Mouse (Mus musculus): ENCODE results near the gene Car2. TPM values are rescaled to one million over a fixed set of nuclear protein-coding genes. Genes with fewer than 3 reads are reported as not detected.

Car2 gene
- polyA plus RNA-seq, 1 experiment from 2014 or later, result 393 TPM

GRCm38 (mm10) chr3:14897770-14898169 is 11.7 kb downstream of the Car2 start:
- Histone ChIP-seq H3K27me3 (no peaks in the 10 kb centered on the region), H3K4me3 (no peak overlapping the region), H3K27ac (no peak overlapping the region), H3K4me2 (no peak overlapping the region), H3K36me3 (peaks cover 57% of the 10 kb centered on the region), H3K4me1 (peaks cover 11% of the 10 kb centered on the region), H3K9ac (no peak overlapping the region), H3K9me3 (no peaks in the 10 kb centered on the region)
- WGBS, result 65% methylated on average over 6 of the region's 6 CpGs
- ATAC-seq (ENCODE audit: borderline replicate concordance, extremely low read depth, low FRiP score, low TSS enrichment), result no peak

GRCm38 (mm10) chr3:14903380-14903779 is 17.3 kb downstream of the Car2 start:
- H3K4me3 ChIP-seq, result no peak overlapping the region
- H3K27ac ChIP-seq, result no peak overlapping the region
- H3K9me3 ChIP-seq, result no peaks in the 10 kb centered on the region
- peak; percentile 28; the same call in 1 of the 2 replicates for ATAC-seq (ENCODE audit: borderline replicate concordance, extremely low read depth, low FRiP score, low TSS enrichment)
- no peak overlapping the region for H3K9ac ChIP-seq
- no peaks in the 10 kb centered on the region for H3K27me3 ChIP-seq
- no peak overlapping the region for H3K4me2 ChIP-seq
- H3K36me3 ChIP-seq, result peaks cover 55% of the 10 kb centered on the region
- WGBS, result 99% methylated on average over 3 of the region's 3 CpGs
- 0 out of 2 replicates have a peak, but pooled peaks cover under 1% of the 10 kb centered on the region for H3K4me1 ChIP-seq

- 57% methylated on average over 3 of the region's 3 CpGs for WGBS
- Histone ChIP-seq H3K4me1 (no peaks in the 10 kb centered on the region), H3K27ac (no peak overlapping the region), H3K9ac (no peak overlapping the region), H3K27me3 (no peaks in the 10 kb centered on the region), H3K9me3 (no peaks in the 10 kb centered on the region), H3K4me3 (no peak overlapping the region), H3K4me2 (no peak overlapping the region), H3K36me3 (peaks cover 48% of the 10 kb centered on the region)
- ATAC-seq (ENCODE audit: borderline replicate concordance, extremely low read depth, low FRiP score, low TSS enrichment), result no peak
Measured at GRCm38 (mm10) chr3:14904165-14904564, 18.1 kb downstream of the Car2 start.

GRCm38 (mm10) chr3:14907271-14907670 is 21.2 kb downstream of the Car2 start:
- Histone ChIP-seq H3K4me2 (no peak overlapping the region), H3K9ac (no peak overlapping the region), H3K36me3 (peaks cover 22% of the 10 kb centered on the region), H3K9me3 (no peaks in the 10 kb centered on the region), H3K4me1 (no peaks in the 10 kb centered on the region), H3K27ac (no peak overlapping the region), H3K27me3 (no peaks in the 10 kb centered on the region), H3K4me3 (no peak overlapping the region)
- WGBS, result 43% methylated on average over 1 of the region's 1 CpGs
- no peak for ATAC-seq (ENCODE audit: borderline replicate concordance, extremely low read depth, low FRiP score, low TSS enrichment)

- no peak for ATAC-seq (ENCODE audit: borderline replicate concordance, extremely low read depth, low FRiP score, low TSS enrichment)
- H3K27me3 ChIP-seq, result no peaks in the 10 kb centered on the region
- H3K4me1 ChIP-seq, result no peaks in the 10 kb centered on the region
- no peaks in the 10 kb centered on the region for H3K9me3 ChIP-seq
- no peak overlapping the region for H3K4me2 ChIP-seq
- H3K36me3 ChIP-seq, result no peaks in the 10 kb centered on the region
- no peak overlapping the region for H3K27ac ChIP-seq
- 83% methylated on average over 4 of the region's 4 CpGs for WGBS
- no peak overlapping the region for H3K9ac ChIP-seq
- no peak overlapping the region for H3K4me3 ChIP-seq
Measured at GRCm38 (mm10) chr3:14911992-14912582, 26.0 kb downstream of the Car2 start.

GRCm38 (mm10) chr3:14913774-14914173 is 27.7 kb downstream of the Car2 start:
- H3K4me3 ChIP-seq, result no peak overlapping the region
- H3K27ac ChIP-seq, result no peak overlapping the region
- H3K4me1 ChIP-seq, result no peaks in the 10 kb centered on the region
- no peak for ATAC-seq (ENCODE audit: borderline replicate concordance, extremely low read depth, low FRiP score, low TSS enrichment)
- no peaks in the 10 kb centered on the region for H3K9me3 ChIP-seq
- WGBS, result 55% methylated on average over 4 of the region's 4 CpGs
- no peaks in the 10 kb centered on the region for H3K27me3 ChIP-seq
- H3K36me3 ChIP-seq, result no peaks in the 10 kb centered on the region
- H3K9ac ChIP-seq, result no peak overlapping the region
- H3K4me2 ChIP-seq, result no peak overlapping the region

- H3K36me3 ChIP-seq, result no peaks in the 10 kb centered on the region
- H3K9ac ChIP-seq, result no peak overlapping the region
- H3K4me2 ChIP-seq, result no peak overlapping the region
- no peaks in the 10 kb centered on the region for H3K4me1 ChIP-seq
- H3K9me3 ChIP-seq, result no peaks in the 10 kb centered on the region
- no peak for ATAC-seq (ENCODE audit: borderline replicate concordance, extremely low read depth, low FRiP score, low TSS enrichment)
- H3K4me3 ChIP-seq, result no peak overlapping the region
- no peaks in the 10 kb centered on the region for H3K27me3 ChIP-seq
- no peak overlapping the region for H3K27ac ChIP-seq
- 80% methylated on average over 2 of the region's 2 CpGs for WGBS
Measured at GRCm38 (mm10) chr3:14915355-14915754, 29.3 kb downstream of the Car2 start.

GRCm38 (mm10) chr3:14917261-14917660 is 31.2 kb downstream of the Car2 start:
- ATAC-seq (ENCODE audit: borderline replicate concordance, extremely low read depth, low FRiP score, low TSS enrichment), result no peak
- H3K27ac ChIP-seq, result no peak overlapping the region
- no peaks in the 10 kb centered on the region for H3K27me3 ChIP-seq
- H3K9me3 ChIP-seq, result no peaks in the 10 kb centered on the region
- 62% methylated on average over 2 of the region's 2 CpGs for WGBS
- no peaks in the 10 kb centered on the region for H3K4me1 ChIP-seq
- no peak overlapping the region for H3K4me3 ChIP-seq
- H3K4me2 ChIP-seq, result no peak overlapping the region
- H3K36me3 ChIP-seq, result no peaks in the 10 kb centered on the region
- no peak overlapping the region for H3K9ac ChIP-seq

GRCm38 (mm10) chr3:14944706-14945105 is 58.6 kb downstream of the Car2 start:
- ATAC-seq (ENCODE audit: borderline replicate concordance, extremely low read depth, low FRiP score, low TSS enrichment), result no peak
- peaks cover 5% of the 10 kb centered on the region; the same call in 1 of the 2 replicates for H3K4me1 ChIP-seq
- H3K27ac ChIP-seq, result no peak overlapping the region
- no peak overlapping the region for H3K4me3 ChIP-seq
- H3K9me3 ChIP-seq, result no peaks in the 10 kb centered on the region
- no peaks in the 10 kb centered on the region for H3K27me3 ChIP-seq
- H3K4me2 ChIP-seq, result no peak overlapping the region
- H3K36me3 ChIP-seq, result no peaks in the 10 kb centered on the region
- 79% methylated on average over 3 of the region's 3 CpGs for WGBS
- no peak overlapping the region for H3K9ac ChIP-seq

GRCm38 (mm10) chr3:14945627-14946026 is 59.6 kb downstream of the Car2 start:
- no peaks in the 10 kb centered on the region for H3K36me3 ChIP-seq
- 80% methylated on average over 2 of the region's 2 CpGs for WGBS
- H3K27me3 ChIP-seq, result no peaks in the 10 kb centered on the region
- no peak overlapping the region for H3K4me2 ChIP-seq
- H3K27ac ChIP-seq, result no peak overlapping the region
- H3K9me3 ChIP-seq, result no peaks in the 10 kb centered on the region
- no peak for ATAC-seq (ENCODE audit: borderline replicate concordance, extremely low read depth, low FRiP score, low TSS enrichment)
- H3K4me1 ChIP-seq, result peaks cover 5% of the 10 kb centered on the region; the same call in 1 of the 2 replicates
- H3K4me3 ChIP-seq, result no peak overlapping the region
- H3K9ac ChIP-seq, result no peak overlapping the region

- 69% methylated on average over 6 of the region's 6 CpGs for whole genome bisulfite sequencing
- no peak overlapping the region for H3K4me3 ChIP-seq
- H3K4me2 ChIP-seq, result no peak overlapping the region
- H3K9me3 ChIP-seq, result no peaks in the 10 kb centered on the region
- H3K4me1 ChIP-seq, result peaks cover 18% of the 10 kb centered on the region; the same call in 1 of the 2 replicates
- no peaks in the 10 kb centered on the region for H3K36me3 ChIP-seq
- H3K9ac ChIP-seq, result no peak overlapping the region
- H3K27ac ChIP-seq, result no peak overlapping the region
- no peak for ATAC-seq (ENCODE audit: borderline replicate concordance, extremely low read depth, low FRiP score, low TSS enrichment)
- no peaks in the 10 kb centered on the region for H3K27me3 ChIP-seq
Measured at GRCm38 (mm10) chr3:14948067-14948800, 62.2 kb downstream of the Car2 start.

- H3K36me3 ChIP-seq, result no peaks in the 10 kb centered on the region
- H3K4me2 ChIP-seq, result no peak overlapping the region
- peaks cover 21% of the 10 kb centered on the region; the same call in 1 of the 2 replicates for H3K4me1 ChIP-seq
- no peak for ATAC-seq (ENCODE audit: borderline replicate concordance, extremely low read depth, low FRiP score, low TSS enrichment)
- H3K9ac ChIP-seq, result no peak overlapping the region
- H3K27ac ChIP-seq, result no peak overlapping the region
- H3K27me3 ChIP-seq, result no peaks in the 10 kb centered on the region
- WGBS, result 67% methylated on average over 2 of the region's 2 CpGs
- no peak overlapping the region for H3K4me3 ChIP-seq
- H3K9me3 ChIP-seq, result no peaks in the 10 kb centered on the region
Measured at GRCm38 (mm10) chr3:14950031-14950430, 64.0 kb downstream of the Car2 start.
